Mouse (Mus musculus): ENCODE measurements around the gene Tcf7l1.

Gene Tcf7l1

GRCm38 (mm10) chr6:72597083-72597874 lies 191.8 kb downstream of the Tcf7l1 start:
- ChIA-PET POLR2A (interaction anchor here in 3 of 4 experiments (0.6 to 4.4 kb wide), 21 partner anchors 10 to 321 kb away, joined by 3 to 32 read pairs (median 5); partner anchors contain the start of genes Tgoln1 (in 2 of the 3), Mat2a (in 1 of the 3) and Vamp8 (in 1 of the 3)), CTCF (interaction anchor here in 3 of 4 experiments (0.6 to 1.7 kb wide), 5 partner anchors 19 to 201 kb away, joined by 3 to 11 read pairs (median 3); partner anchors contain the start of gene Tgoln1 (in 1 of the 3))

- CTCF ChIA-PET, result interaction anchor here in 2 of 4 experiments (0.6 to 1.0 kb wide), 2 partner anchors 12 to 19 kb away, joined by 3 read pairs; no protein-coding TSS in a partner anchor
- POLR2A ChIA-PET, result interaction anchor here in 1 of 4 experiments (0.7 kb wide), 1 partner anchor 16 kb away, joined by 4 read pairs; no protein-coding TSS in a partner anchor
These were observed 195.1 kb downstream of the Tcf7l1 start for GRCm38 (mm10) chr6:72593914-72594313.

DNA sequence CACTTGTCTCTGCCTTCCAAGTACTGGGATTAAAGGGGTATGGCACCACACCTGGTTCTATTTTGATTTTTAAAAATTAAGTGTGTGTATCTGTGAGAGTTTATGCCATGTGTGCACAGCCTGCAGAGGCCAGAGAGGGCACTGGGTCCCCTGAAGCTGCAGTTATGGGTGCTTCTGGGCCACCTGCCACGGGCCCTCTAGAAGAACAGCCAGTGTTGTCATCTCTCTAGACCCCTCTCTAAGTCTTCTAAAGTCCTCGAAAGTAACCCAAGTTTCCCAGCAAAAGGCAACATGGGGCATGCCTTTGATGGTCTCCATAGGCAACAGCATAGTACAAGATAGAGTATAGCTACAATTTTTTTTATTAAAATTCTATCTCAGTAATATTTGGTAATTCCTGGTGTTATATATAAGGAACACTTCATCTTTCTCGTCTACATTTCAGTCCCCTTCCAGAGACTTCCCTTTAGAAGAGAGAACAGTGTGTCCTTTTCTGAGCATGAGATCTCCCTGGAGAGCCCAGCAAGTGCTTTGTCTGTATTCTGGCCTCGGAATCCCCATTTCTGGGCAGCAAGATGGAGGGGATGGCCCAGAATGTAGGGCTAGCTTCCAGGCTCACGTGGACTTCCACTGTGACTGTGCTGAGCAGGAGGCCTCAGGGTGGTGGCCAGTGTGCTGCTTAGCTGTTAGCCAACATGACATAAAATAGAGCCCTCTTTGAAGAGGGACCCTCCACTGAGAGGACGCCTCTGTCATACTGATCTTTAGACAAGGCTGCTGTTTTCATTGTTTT lies 195.8 kb downstream of the Tcf7l1 start:
- POLR2A ChIA-PET, result interaction anchor here in 1 of 4 experiments (0.7 to 1.4 kb wide), 2 partner anchors 15 to 16 kb away, joined by 3 to 4 read pairs; no protein-coding TSS in a partner anchor
- CTCF ChIA-PET, result no interaction called here

DNA sequence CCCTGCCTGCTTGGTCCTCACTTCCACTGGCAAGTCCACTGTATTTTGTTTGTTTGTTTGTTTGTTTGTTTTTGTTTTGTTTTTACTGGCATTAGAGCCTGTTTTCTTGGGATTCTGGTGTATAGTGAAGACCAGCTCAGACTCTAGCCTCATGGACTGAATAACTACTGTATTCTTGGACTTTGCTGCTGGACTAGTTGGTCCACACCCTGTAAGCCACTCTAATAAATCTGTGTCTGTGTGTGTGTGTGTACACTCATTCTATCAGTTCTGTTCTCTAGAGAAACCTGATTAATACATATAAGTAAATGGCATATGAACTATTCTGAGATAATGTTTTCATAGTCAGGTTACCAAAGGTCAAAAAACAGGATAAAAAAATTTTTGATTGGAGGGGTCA lies 198.9 kb downstream of the Tcf7l1 start:
- ChIA-PET POLR2A (no interaction called here), CTCF (interaction anchor here in 1 of 4 experiments (0.5 kb wide), 1 partner anchor 9 kb away, joined by 3 read pairs; no protein-coding TSS in a partner anchor)

DNA sequence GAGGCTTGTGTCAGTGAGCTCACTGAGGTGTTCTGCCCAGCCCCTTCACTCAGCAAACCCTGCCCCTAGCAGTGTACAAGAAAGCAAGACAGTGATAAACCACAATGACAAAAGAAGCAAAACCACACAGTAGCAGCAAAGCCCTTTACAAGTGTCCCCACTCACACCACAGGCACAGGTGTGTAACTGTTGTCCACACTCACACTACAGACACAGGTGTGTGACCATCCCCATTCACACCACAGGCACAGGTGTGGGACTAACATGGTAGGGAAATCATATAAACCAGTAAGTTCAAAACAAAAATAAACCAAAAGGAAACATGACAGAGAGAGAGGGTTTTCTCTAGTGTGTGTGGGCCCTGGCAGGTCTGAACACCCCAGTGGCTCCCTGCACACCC lies 200.7 kb downstream of the Tcf7l1 start:
- POLR2A ChIA-PET, result interaction anchor here in 1 of 4 experiments (1.9 kb wide), 1 partner anchor 11 kb away, joined by 5 read pairs; the partner anchor contains the start of genes Elmod3 and Retsat
- CTCF ChIA-PET, result interaction anchor here in 1 of 4 experiments (1.0 kb wide), 1 partner anchor 180 kb away, joined by 6 read pairs; no protein-coding TSS in a partner anchor

GRCm38 (mm10) chr6:72586701-72587100 lies 202.4 kb downstream of the Tcf7l1 start:
- ChIA-PET POLR2A (interaction anchor here in 1 of 4 experiments (0.5 kb wide), 1 partner anchor 371 kb away, joined by 3 read pairs; no protein-coding TSS in a partner anchor), CTCF (no interaction called here)

DNA sequence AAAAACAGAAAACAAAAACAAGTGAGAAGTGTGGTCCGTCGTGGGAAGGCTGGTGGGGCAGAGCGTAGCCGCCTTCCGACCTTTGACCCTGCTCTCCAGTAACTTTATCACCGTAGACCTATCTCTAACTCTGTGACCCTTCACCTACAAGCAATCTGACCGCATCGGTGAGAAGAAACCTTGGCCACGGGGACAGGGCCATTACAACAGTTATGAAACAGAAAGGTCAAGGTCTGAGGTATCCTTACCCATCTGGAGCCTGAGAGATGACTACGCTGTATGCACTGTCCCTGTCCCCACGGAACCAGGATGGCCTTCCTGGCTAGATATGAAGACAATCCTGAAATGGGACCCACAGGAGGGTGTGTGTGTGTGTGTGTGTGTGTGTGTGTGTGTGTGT lies 204.9 kb downstream of the Tcf7l1 start:
- CTCF ChIA-PET, result no interaction called here
- POLR2A ChIA-PET, result interaction anchor here in 3 of 4 experiments (0.7 to 1.7 kb wide), 5 partner anchors 14 to 152 kb away, joined by 3 to 6 read pairs (median 4); partner anchors contain the start of genes Elmod3 (in 2 of the 3), Retsat (in 2 of the 3) and Mat2a (in 1 of the 3)

- POLR2A ChIA-PET, result interaction anchor here in 2 of 4 experiments (0.8 to 1.7 kb wide), 2 partner anchors 15 to 151 kb away, joined by 3 read pairs; partner anchors contain the start of genes Elmod3 (in 1 of the 2) and Retsat (in 1 of the 2)
- CTCF ChIA-PET, result no interaction called here
These were observed 205.7 kb downstream of the Tcf7l1 start for GRCm38 (mm10) chr6:72583211-72583839.

DNA sequence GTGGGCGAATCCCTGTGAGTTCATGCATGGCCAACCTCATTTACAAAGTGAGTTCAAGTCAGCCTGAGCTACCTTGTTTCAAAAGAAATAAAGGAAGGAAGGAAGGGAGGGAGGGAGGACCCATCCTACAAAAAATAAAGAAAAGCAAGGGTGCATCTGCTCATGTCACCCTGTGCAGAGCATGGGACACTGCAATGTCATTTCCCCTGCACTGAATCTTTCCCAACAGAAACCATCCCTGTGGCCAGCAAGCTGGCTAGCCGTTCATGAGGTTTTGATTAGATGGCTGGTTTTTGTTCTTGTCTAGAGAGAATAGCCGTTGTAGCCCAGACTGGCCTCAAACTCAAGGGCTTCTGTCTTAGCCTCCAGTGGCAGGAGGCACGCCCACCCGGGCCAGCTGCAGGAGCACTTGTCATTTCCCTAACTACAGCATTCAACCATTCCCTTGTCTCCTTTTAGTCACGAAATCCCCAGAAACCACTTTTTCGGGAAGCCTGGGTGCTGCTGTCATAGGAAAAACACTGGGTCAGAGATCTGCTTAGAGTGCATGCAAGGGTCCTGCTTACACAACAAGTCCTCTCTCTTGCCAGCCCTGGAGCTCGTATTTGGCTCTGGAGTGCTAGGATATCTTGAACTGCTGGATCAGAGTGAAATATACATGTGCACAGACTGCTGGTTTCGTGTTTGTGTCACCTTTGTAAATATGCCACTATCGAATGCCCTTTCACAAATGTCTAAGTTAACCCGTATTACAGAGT lies 207.2 kb downstream of the Tcf7l1 start:
- CTCF ChIA-PET, result interaction anchor here in 3 of 4 experiments (0.6 to 1.4 kb wide), 4 partner anchors 8 to 20 kb away, joined by 3 read pairs; no protein-coding TSS in a partner anchor
- POLR2A ChIA-PET, result interaction anchor here in 1 of 4 experiments (1.2 kb wide), 2 partner anchors 17 to 34 kb away, joined by 3 read pairs; partner anchors contain the start of gene Tgoln1

Data from embryonic stem cell, embryonic (primary cell).